Mouse (Mus musculus): ENCODE measurements around the gene Odf3b.

- TF ChIP-seq HCFC1 (IDR thresholded peaks at IDR 0.05; ENCODE audit: borderline replicate concordance, insufficient read depth, low read length) (no peak), CHD2 (IDR thresholded peaks at IDR 0.05; ENCODE audit: low read depth, low read length) (no peak), ZNF384 (IDR thresholded peaks at IDR 0.05; ENCODE audit: low read depth, low read length) (no peak), MAFK (IDR thresholded peaks at IDR 0.05; ENCODE audit: insufficient read depth, low read depth, low read length) (no peak), ZC3H11A (IDR thresholded peaks at IDR 0.05; ENCODE audit: borderline replicate concordance, low read depth, low read length) (no peak)
These were observed 27.6 kb upstream of the Odf3b start for GRCm38 (mm10) chr15:89406691-89407090.
